Mouse (Mus musculus) stomach, postnatal 0 days (tissue): ENCODE measurements at regions not wholly inside any gene's neighbourhood (a gene's known extent, or its start where the extent isn't known, plus 50 kb on each side); places are given as distances from the start of the nearest gene placed in this dataset.

Experiments used
- CTCF ChIP-seq: IDR thresholded peaks from 2 replicates; pipeline ENCODE4 v1.5.1; 2016; ENCODE audit warnings: antibody characterized with exemption, low read depth, mild to moderate bottlenecking, moderate library complexity
- EP300 ChIP-seq: optimal IDR thresholded peaks from 2 replicates; pipeline ENCODE3; 2016; ENCODE audit warnings: antibody characterized with exemption

- no peak for TF ChIP-seq CTCF
- TF ChIP-seq EP300, result no peak
These were observed 53.1 kb upstream of the Trim52 start for GRCm38 (mm10) chr14:106052585-106053551.
